Mouse (Mus musculus) gastrocnemius, postnatal 25 days (tissue): ENCODE measurements around the gene Arnt2. TPM values are rescaled to one million over a fixed set of nuclear protein-coding genes. Genes with fewer than 3 reads are reported as not detected.

Experiments
- DNase-seq: peaks from one replicate; pipeline ENCODE4 v3.0.0; 2022
- total RNA-seq, 2 experiments: library from RNA; stranded (reverse); gene quantifications; 1 replicate in 1 of 2; 2 replicates in 1 of 2; pipeline ENCODE4 v1.2.3; 2021

The Arnt2 gene
- total RNA-seq, 2 experiments from 2014 or later: 0.72 to 1.1 TPM

DNA sequence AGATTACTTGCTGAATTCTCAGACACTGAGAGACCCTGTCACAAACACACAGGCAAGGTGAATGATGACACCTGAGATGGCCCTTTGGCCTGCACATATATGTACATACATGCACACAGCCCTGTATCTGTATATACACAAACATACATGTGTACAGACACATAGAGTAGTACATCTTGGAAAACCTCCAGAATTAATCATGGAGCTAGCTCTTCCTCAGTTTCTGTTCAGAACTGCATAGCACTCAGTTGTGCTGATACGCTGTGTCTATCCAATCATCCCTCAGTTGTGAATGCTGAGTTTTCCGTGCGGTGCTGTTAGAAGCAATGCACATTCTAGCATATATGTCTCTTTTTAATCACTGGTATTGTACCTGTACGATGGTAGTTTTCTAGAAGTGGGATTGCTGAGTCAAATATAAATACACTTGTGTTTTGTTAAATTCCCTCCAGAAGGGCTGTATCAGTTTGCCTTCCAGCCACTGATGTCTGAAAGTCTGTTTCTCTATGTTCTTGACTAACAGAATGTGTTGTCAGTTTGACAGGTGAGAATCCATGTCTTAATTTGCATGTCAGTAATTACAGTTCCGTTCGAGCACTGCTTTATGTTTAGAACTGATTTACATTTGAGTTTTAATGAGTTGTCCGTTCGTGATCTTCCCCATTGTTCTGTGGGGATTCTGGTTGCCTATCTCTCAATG lies 123.3 kb downstream of the Arnt2 start:
- no peak for DNase-seq

DNA sequence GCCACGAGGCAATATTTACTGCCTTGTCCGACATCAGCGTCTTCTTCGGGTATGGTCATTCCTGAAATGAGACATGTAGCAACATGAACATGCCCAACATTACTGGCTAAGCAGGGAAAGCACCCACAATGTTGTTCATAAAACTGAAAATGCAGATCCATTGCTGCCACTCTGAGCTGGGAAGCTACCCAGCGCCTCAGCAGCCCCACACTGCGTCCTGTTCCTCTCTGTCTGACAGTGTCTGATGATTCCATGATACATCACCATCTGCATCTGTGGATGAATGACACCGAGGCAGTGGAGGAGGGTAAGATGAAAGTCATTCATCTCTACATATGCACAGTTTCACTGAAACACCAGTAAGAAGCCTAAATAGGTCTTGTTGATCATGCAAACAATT lies 124.2 kb downstream of the Arnt2 start:
- no peak for DNase-seq

DNA sequence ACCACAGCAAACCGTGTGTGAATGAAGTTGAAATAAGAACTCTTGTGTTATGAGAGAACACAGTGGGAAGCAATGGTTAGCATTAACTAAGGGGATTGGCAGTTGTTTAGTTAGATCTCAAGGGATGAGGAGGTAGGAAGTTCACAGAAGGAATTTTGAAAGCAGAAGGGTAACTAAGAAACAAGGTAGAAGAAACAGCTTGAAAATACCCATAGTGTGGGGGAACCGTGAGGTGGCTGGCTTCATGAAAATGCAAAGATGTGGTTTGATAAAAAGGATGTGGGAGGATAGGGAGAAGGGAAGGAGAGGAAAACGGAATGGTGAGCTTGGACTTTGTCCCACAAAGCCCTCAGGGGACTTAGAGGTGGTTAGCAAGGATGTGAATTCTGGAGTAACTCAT lies 125.0 kb downstream of the Arnt2 start:
- DNase-seq: no peak

DNA sequence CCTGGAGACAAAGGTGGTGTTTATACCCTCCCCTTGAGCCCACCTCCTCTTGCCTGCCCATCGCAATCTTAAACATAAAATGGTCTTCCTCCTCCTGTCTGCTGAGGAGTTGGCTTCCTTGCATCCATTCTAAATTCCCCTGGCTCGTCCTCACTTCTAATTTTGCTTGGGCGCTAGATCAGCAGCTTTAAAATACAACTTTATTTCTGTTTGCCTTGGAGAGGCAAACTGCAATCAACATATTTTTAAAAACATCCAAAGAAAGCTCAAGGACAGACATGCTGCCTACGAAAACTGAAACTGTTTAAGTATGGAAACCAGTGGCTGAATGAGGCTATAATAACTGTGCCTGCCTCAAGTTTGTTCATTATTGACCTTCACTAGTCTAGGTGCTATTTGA lies 127.7 kb downstream of the Arnt2 start:
- no peak for DNase-seq

DNA sequence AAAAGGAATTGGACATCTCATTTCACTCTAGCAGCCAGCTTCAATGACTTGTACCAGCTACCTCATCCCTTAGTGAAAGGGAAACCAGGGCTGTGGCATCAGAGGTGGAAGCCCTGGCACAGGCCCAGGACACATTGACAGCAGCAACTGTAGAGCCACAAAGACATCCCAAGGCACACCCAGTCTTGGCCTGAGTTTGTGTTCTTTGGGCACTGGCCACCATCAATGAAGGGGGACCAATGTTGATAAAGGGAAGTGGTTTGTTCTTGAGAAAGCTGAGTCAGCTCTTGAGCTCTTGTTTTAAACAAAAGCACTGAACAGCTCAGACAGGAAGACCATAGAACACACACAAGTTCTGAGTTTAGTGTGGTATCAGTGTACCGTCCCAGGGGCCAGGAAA lies 130.7 kb downstream of the Arnt2 start:
- no peak for DNase-seq

DNA sequence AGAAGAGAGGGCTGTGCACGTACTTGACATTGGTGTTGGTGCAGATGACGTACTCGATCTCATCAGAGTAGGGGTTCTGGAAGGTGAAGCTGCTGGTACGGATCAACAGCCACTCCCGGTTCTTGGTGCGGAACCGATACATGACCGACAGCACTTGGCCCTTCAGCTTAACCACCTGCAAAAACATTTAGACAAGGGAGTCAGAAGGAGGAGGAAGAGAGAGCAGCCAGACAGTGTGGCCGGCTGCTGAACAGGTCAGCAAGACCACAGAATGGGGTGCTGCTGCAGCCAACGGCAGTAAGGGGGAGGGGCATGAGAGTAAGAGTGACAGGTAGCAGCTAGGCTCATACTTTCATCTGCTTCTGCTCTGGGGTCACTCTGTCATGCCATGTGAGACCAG lies 134.7 kb downstream of the Arnt2 start:
- no peak for DNase-seq

DNA sequence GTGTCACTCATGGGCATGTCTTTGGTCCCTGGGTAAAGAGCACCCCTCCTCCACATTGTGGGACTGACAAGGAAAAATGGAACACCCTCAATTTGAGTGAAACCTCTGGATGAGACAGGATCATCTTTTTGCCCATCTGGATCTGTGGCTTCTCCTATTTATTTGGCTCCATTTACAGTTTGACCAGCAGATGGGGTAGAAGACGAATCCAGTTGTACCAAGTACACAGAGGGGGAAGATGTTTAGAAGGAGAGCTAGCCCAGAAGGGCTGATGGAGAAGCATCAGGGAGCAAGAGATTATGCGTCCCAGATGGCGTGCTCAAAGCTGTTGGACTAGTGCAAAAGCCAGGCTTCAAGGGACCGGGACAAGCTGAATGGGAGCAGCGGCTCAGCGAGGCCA lies 136.0 kb downstream of the Arnt2 start:
- no peak for DNase-seq

DNA sequence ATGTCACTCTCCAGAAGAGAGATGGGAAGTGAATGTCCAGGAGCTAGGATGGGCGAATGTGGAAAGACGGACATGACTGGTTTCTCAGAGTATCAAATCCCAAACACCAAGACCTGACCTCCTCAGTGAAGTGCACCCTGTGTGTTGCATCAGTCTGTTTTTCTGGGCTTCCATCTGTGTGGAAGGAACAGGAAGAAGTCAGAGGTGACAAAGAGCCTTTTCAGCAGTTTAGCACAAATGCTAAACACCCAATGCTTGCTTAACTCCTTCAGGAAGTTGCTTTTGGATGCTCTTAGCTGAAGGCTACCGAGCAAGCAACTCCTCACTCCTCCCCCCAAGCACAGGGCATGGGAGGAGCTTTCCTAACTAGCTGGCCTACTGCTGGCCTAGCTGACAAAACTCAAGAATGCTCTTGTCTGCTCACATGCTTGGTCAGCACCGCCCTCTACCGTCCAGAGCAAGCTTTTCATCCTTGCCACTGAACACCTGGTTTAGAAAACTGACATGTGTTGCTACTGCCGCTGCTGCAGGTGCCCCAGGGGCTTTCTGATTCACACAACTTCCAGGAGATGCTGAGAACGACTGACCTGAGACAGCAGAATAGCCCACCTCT lies 137.7 kb downstream of the Arnt2 start:
- DNase-seq: peak; percentile 66

DNA sequence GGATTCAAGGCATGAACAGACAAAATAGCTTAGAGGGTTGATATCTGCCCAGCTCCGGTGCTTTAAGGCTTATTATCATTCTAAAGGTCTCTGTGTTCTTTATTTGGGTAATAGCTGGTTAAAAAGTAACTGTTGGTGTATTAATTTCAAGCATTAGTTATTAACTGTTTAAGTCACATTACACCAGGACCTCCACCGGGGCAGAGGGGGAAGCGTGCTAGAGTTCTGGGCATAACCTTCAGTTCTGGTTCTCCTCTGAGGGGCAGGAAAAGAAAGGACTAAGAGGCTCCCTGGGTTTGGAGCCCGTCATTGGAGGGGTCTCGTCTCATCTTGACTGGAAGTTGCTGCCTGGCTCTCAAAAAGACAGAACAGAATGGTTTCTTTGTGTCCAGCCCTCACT lies 138.5 kb downstream of the Arnt2 start:
- DNase-seq: no peak

DNA sequence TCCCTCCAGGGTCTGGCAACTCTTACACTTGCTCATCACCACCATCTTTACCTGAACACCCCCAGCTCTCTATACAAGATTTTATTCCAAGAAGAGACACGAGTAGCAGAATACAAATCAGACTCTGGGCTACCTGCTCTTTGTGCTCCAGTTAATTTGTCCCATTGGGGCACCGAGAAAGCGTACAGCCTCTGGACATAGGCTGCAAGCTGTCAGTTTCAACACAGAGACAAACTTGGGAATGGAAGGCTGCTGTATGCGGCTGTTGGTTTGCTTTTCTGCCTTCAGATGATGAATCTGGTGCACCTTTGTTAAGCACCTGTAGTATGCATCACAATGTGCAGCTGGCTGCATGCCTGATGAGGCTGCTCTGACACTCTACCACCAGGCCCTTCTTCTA lies 146.5 kb downstream of the Arnt2 start:
- DNase-seq: no peak

DNA sequence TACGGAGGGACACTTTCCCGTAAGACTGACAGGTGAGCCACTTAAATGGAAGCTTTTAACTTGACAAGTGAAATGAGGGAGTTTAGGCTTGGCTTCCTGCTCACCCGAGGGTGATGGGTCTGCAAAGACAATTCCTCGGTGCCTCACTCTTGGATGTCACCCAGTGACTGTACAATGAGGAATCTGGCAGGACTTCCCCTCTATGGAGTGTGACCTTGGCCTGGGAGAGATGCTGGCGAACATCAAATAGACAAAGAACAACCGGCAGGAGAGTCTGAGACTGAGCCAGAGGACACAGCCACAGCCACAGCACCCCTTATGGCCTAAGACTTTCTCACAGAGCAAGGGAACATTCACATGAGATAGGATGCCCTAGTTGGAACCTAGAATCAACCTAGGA lies 148.6 kb downstream of the Arnt2 start:
- DNase-seq: no peak

DNA sequence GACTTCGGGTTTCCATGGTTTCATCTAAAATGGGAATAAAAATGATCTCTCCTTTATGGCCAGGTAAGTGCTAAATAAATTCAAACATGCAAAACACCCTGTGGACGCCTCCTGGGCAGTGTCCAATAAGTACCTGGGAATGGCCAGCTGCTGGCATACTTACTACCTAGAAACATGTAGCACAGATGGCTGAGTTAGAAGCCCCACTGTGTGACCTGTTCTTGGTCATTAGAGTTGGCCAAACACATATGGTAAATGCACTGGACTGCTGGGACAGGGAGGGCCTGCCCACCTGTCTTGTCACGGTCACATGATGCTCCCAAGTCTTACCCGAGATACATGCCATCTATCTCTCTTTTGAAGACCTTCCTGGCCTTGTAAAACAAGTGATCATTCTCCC lies 149.6 kb downstream of the Arnt2 start:
- no peak for DNase-seq

DNA sequence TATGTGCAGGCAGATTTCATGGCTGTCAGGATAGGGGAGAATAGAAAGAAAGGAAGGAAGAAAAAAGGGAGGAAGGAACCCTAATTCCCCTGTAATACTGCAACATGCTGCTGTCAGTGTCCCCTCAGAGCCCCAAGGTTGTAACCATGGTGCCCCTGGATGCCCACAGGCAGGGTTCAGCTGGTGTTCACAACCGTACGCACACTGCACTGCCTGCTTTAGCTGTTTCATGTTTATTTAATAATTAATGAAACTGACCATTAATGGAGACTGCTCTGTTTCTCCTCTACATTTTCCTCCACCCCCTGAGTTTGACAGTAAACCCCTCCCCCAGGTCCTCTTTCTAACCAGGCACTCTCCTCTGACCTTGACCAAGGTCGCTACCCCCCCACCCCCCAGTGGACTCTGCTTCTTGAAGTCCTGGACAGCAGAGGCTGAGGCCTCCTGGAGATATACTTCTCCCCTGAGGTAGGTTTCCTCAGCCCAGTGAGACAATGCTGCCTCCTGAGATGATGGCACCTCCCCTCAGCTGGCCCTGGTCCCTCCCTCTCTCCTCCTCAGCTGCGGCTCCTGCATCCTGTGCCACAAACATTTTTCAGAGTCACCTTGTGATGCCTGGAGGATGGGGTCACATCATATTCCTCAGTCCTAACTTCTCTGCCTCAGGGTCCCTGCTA lies 150.5 kb downstream of the Arnt2 start:
- no peak for DNase-seq

DNA sequence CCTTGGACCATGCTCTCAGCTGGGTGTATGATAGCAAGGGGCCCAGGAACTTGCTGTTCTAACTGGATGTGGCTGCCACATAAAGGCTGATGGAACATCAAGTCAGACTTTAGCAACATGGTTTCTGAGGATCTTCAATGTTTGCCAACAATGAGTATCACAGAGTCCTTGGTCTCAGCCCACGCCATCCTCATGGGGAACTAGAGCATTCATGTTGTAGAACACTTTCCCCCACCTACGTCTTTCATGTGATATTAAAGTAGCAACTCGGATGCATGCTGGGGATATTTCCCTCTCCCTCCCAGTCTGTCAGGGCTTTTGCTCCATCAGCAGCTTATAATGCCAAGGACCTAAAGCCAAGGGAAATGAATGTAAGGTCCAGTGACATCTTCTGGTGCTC lies 153.3 kb downstream of the Arnt2 start:
- no peak for DNase-seq

DNA sequence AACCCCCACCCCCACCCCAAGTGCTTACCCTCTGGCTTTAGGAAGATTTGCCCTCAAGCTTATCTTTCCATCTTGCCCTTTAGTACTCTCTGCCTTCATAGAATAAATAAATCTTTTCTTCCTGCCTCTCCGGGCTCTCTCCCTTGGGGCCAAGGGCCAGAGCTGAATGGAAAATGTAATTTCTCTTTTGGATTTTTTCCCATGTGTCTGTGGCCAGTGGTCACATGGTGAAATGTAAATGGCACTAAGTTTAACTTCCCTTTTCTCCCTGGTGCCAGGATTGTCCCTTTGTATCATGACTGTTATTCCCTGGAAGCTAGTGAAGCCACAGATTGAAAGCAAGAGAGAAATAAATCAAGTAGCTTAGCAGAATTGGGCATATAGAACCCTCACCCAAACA lies 153.7 kb downstream of the Arnt2 start:
- no peak for DNase-seq

DNA sequence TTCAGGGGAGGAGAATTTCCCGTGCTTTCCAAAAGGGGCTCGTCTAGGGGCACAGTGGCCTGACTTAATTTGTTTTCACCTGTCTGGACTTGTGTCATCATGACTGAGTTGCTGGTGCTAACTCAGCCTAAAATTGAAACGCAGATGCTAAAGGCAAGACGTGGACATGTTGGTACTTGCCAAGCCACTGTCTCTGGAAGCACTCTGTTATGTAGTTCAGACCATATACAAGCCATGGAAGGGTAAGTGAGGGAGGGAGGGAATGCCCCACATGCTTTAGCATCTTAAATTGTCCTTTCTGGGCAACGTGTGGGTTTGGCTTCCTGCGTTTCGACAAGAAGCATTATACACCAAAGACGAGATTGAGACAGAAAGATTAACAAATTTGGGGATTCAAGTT lies 155.1 kb downstream of the Arnt2 start:
- DNase-seq: no peak

DNA sequence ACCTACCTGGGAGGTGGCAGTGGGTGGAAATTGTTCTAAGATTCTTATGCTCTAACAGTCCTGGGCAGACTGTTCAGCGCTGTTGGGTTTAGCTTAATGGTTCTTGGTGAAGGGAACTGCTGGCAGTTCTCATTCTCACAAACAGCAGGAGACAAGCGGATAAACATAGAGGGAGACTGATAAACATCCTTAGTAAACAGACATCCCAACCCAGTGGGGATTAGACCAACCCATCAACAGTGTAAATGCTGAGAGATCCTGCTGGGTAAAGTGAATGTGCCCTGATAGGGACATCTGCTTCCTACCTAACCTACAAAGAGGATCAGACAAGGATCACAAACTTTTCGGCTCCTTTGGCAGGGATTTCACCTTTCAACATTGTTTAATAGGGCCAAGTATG lies 155.7 kb downstream of the Arnt2 start:
- DNase-seq: no peak

DNA sequence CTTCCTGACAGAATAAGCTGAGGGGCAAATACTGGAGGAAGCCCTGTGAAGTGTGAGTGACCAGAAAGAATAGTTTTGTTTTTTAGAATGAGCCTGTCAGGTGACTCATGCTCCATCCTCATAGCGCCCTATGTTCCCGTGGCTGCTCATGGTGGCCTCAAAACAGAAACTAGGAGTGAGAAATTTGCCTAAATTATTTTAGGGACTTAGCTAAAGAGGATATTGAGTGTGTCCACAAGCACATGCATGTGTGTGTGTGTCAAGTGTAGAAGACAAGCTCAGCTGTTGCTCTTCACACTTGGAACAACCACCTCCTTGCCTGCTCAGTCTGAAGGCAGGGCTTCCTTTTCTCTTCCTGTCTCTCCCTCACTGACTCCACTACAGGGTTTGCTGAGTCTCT lies 158.3 kb downstream of the Arnt2 start:
- DNase-seq: no peak

DNA sequence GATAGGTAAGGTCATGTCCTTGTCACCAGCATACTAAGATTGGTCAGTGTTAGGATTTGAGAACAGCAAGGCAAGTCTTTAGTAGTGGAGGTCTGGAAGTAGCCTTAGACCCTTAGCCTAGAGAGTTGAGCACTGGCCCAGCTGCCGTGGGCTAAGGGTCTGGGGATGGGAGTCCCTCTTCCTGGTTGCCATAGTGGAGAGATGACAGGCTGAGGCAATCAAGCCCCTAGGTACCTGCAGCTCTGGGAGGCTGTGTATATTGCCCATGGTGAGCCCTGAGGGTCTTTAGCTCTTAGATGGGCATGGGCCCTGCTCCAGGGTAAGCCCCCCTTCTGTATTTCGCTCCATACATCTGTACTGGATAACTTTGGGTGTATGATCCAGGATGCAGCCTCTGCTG lies 159.2 kb downstream of the Arnt2 start:
- DNase-seq: no peak

DNA sequence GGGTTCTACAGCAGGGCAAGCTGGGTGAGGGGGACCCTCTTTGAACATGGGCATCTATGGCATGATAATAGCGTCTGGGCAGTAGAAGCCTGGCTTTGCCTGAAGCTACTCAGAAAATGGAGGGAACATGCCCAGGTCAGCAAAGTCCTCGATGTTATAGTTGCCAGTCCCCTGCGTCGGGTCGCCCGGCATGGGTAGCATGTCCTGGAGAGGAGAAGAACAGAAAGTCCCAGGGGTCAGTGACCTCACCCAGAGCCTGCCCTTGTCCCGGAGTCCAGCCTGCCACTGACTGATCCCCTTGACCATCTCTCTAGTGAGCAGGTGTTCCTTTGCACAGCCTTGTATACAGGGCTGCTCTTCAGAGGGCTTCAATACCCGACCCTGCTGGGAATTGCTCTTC lies 160.0 kb downstream of the Arnt2 start:
- DNase-seq: no peak

DNA sequence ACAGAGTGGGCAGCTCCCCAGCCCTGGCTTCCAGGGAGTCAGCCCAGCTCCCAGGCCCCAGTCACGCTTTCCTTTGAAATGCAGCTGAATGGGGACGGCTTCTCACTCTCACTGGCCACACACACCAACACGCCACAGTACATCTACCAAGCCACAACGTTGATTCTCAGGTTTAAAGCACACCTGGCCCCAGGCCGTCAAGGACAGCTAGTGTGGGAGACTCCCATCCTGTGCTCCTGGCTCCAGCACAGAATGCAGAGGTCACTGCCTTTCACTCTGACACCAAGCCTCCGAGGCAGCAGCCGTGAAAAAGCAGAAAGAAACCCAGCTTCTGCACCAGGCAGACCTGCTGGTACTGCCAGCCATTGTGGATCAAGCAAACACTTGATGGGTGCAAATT lies 160.6 kb downstream of the Arnt2 start:
- no peak for DNase-seq

DNA sequence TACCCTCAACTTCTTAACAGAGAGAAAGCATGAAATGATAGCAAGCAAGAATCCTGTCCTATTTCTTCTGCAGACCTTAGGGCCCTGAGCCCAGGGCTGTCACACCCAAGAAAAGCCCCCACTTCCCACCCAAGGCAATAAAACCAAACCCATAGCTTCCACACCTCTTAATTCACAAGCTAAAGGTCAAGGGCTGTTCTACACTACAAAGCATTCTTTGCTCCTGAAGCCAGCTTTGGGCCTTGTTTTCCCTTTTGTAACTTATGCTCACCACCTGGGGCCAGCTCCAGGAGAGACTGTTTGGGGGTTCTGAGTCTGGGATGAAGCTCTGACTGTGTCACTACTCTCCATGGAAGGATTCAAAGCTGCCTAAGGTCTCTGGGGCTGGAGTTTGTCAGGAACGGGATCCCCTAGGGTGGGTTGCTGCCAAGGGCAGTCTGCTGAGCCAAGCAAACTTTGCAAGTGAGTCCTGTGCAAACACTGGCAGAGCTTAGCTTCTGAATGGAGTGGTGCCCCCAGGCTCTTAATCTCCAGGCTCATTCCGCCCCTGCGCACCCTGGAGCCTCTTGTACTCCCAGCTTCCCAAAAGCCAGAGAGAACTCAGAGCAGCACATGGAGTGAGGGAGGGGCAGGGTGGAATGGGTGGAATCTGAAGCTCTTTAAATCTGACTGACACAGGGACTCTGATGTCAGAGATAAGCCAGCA lies 161.9 kb downstream of the Arnt2 start:
- no peak for DNase-seq

DNA sequence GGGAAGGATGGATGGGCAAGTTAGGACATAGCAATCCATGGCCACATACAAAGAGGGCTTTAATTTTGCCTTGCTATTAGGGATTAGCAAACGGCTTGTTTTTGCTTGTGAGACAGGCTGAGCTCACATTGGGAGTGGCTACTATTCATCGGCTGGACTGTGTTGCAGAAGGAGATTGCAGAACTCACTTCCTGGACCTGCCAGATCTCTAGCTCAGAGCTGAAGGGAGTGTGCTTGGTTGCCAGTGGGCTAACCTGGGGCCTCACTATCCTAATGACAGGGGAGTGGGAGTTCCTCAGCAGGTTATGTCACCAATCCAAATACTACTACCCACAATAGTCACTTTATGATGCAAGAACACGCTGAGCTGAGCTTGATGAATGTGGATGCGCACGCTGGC lies 163.1 kb downstream of the Arnt2 start:
- no peak for DNase-seq
